Mouse (Mus musculus) T-cell, adult 2 months (primary cell): ENCODE measurements around the gene Spink2.
"Not testable (repeated sequence)": the region's sequence is repeated elsewhere in the genome, so short reads cannot be mapped to it uniquely, and the experiment has no call there.

Experiments used
- DNase-seq: peaks from one replicate; pipeline ENCODE4 v3.0.0; 2022; ENCODE audit warnings: low spot score

Gene Spink2

DNA sequence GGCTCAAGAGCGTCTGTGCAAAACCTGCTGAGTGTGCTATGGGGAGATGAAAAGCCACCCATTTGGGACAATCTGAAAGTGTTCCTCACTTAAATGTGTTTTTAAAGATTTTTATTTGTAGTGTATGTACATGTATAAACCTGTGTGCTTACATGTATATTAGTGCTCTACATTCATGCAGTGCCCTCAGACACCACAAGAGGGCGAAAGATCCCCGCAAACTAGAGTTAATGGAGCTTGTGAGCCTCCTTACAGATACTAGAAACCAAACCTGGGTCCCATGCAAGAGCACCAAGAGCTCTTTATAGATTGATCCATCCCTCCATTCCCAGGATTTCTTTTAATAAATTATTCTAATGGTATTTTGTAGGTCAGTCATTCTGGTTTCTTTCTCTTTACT is 17.3 kb downstream of the Spink2 start:
- DNase-seq: peak; percentile 68

DNA sequence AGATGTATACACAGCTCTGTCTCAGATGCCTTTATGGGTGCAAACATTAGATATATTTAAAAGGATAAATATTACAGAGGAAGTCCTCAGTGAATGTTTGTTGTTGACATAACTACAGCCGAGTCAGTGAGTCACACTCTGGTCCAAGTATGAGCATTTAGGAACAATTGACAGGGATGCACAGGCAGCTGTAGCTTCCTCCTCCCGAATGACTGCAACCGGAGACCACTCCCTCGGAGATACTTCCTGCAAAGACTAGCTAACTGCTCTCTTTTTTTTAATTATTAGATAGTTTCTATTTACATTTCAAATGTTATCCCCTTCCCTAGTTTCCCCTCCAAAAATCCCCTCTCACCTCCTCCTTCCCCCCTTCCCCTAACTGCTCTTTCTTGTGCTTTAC is 18.0 kb downstream of the Spink2 start:
- DNase-seq: no peak

DNA sequence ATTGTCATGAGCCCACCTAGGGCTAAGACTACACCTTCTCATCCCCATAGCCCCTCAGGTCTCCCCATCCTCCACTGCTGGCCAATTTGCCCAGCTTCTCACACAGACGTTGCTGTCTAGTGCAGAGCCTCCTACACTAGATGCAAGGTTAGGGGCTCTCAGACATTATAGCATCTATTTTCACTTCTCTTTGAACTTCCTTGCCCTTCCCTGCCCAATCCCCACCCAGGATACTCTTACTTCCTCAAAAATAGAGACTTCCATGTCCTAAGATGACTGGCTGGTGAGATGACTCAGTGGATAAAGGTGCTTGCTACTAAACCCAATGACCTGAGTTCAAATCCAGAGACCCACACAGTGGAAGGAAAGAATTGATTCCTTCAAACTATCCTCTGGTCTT is 19.6 kb downstream of the Spink2 start:
- no peak for DNase-seq

DNA sequence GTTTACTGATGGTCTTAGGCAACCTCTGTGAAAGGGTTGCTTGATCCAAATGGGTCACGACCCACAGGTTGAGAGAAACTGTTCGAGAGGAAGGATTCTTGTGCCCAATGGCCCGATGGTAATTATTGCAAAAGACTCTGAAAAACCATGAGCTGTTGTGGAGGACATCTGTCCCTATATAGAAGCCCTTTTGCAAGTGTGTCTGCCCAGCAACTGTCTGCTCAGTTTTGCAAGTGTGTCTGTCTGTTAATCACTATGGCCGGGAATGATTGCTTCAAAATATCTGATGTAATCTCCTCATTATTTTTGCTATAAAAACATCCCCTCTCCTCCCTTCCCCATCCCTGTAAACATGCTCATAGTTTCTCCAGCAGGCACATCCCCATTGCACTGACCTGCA is 20.2 kb downstream of the Spink2 start:
- no peak for DNase-seq

DNA sequence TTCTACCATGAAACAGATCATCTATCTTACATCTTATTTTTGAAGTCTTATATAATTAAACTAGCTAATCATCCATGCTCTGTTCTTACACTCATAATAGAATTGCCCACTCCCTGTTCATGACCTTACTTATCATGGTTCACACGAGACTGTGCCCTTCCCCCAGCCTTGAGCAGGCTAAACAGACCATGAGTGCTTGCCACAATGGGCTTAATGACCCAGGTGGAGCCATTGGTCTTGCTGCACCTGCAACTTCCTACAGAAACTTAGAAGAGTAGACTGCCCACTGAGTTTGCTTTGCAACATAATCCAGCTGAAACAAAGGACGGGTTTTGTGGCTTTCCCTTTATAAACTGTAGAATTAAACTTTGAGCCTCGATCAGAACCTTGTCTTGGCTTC is 22.5 kb downstream of the Spink2 start:
- no peak for DNase-seq

DNA sequence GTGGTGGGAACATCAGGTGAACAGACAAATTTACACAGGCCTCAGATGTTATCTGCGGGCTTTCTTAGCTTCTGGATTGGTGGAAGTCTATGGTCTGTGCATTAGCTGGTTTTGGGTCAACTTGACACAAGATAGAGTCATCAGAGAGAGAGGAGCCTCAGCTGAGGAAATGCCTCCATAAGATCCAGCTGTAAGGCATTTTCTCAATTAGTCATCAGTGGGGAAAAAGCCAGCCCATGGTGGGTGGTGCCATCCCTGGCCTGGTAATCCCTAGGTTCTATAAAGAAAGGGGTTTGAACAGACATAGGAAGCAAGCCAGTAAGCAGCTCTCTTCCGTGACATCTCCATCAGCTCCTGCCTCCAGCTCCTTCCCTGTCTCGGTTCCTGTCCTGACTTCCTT is 25.9 kb downstream of the Spink2 start:
- no peak for DNase-seq

DNA sequence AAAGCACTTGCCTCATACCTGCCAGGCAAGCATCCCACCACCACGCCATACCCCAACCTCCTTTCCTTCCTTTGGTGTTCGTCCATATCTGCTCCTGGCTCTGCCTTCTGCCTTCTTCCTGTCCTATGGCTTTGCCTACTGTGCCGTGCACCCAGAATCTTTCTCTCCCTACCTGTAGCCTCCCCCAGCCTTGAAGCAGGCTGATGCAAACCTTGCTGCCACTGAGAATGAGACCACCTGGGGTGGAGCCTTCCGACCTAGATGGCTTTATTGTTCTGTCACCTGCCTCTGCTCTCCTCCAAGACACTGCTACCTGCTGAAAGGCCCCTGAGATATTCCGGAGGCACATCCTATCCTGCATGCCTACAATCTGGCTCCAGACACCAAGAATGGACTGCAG is 27.4 kb downstream of the Spink2 start:
- not testable (repeated sequence) for DNase-seq

DNA sequence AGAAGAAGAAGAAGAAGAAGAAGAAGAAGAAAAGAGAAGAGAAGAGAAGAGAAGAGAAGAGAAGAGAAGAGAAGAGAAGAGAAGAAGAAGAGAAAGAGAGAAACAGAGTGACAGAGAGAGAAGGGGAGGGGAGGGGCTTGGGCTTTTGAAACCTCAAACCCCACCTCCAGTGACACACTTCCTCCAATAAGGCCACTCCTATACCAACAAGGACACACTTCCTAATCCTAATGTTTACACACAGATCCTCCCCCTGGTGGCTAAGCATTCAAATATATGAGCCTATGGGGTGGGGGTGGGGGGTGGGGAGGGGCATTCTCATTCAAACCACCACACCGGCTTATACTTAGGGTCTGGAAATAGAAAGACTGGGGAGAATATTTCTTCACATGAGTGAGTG is 27.9 kb downstream of the Spink2 start:
- DNase-seq: no peak

DNA sequence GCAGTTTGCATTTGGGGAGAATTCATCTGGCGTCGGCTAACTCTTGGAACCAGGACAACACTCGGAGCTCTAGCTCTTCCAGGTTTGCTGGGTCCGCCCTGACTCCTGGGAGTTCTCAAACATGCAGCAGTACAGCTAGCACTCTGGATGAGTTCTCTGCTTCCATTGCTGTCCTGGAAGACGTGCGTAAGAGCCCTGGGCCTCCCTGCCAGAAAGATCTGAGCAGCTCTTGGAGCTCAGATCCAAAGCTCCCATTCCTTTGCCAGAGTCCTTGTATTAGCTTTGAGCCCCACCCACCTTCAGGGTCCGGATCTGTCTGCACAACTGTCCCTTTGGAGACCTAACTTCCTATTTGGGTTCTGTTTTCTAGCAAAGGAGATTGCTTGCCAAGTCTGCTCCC is 29.8 kb downstream of the Spink2 start:
- no peak for DNase-seq

DNA sequence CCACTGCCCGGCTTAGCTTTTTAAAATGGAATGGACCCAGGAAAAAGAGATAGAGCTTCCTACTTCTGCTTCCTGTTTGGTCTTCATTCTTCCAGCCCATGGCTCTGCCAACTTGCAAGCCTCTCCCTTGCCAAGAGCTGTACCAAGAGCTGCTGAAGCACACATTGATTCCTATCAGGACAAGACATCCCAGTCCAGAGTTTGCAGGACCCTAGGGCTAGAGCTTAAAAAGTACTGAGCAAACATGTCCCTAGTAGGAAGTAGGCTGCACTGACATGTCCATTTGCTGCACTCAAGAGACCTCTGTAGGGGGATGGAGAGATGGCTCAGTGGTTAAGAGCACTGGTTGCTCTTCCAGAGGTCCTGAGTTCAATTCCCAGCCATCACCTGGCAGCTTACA is 32.3 kb downstream of the Spink2 start:
- DNase-seq: no peak

DNA sequence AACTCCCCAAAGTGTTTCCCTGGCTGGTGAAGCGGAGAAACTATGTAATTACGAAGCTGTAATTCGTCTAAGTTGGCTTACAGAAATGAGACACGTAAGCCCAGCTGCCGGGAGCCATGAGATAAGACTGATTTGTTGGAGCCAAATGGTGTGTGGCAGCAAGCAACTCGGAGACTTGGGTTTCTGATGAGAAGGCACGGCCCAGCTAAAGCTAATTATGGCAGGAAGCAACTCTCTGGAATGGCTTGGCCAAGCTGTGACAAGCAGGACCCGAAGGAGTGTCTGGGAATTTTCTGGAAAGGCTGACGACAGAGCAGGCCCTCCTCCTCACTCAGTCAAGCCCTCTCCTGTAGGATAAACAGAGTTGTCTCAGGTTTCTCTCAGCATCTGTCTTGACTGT is 33.3 kb downstream of the Spink2 start:
- no peak for DNase-seq

DNA sequence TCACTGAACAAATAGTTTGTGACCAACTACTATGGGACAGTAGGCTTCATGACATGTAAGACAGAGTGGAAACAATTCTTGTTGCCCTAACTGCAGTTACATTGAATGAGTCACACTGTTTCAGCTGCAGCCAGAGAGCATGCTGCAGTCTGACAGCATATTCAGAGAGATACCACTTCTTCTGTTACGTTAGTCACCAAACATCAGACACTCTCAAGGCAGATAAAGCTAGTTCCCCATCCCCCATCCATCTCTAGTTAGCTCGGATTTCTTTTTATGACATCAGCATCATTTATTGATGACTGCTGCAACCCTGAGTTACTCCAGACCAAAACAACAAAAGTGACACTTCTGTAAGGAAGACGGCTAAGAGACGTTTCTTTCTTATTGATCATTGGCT is 36.5 kb downstream of the Spink2 start:
- peak; percentile 72 for DNase-seq

DNA sequence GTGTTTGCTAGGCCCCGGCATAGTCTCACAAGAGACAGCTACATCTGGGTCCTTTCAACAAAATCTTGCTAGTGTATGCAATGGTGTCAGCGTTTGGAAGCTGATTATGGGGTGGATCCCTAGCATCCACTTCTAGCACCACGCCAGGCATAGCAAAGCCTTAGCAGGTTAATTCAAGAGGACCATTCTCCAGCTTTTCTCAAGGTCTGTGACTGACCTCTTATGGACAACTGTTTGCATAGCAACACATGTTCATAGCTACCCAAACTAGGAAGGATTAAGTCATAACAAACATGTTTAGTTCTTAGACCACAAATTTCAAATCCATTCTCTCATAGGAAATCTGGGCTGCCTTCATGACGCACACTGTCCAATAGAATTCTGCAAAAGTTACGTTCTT is 40.7 kb downstream of the Spink2 start:
- peak; percentile 54 for DNase-seq

DNA sequence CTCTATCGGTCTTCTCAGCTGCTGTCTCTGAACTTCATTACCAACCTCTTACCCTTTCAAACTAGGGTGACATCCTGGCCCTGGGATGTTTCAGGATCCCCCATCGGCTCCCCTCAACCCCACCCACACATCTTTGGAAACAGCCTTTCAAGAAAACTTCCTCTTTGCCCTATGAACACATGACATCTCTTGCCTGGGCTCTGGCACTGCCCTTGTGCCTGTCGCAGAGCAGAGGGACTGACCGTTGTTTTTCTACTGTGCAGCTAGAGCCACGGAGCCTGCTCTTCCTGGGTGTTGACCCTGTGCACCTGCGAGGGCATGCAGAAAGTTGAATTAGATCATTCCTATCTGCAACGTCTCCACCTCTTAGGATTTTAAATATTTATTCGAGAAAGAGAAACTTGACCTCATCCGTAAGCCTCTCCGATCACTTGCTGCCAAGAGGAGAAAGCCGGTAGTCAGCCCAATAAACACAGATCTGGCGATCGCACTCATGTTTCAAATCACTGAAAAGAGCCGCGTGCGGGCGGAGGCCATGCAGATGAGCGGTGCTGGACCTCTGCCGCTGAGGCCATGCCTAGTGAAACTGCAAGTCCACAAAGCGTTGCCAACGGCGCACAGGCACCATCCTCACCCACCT is 43.8 kb downstream of the Spink2 start:
- DNase-seq: no peak

DNA sequence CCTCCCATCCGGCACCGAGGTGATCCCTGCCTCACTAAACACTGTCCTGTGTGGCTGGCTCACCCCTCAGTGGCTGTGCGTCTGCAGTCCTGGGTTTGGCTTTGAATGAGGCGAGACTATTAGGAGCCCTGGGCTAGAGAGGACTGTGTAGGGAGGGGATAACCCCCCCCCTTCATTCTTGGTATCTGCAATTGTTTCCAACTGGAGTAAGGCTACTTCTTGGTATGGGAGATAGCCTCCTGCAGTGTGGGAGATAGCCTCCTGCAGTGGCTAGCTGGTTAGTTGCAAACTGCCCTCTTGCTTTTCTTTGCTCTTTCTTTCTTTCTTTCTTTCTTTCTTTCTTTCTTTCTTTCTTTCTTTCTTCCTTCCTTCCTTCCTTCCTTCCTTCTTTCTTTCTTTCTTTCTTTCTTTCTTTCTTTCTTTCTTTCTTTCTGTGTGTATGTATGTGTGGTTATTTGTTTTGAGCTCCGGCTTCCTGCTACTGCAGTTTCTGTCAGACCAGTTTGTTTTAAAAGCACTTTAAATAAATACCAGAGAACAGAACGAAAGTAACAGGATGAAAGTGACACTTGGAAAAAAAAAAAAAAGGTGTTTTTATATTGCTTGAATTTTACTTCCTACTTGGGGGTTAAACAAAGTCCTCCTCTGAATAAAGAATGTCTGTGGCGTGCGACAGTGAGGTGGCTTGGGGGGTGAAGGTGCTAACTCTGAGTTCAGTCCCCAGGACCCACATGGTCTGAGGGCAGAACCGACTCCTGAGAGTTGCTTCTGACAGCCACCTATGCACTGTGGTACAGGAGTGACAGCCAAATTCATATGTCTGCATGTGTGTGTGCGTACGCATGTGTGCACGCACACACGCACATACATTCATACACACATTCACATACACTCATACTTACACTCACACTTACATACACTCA is 45.3 kb downstream of the Spink2 start:
- peak; percentile 19 for DNase-seq

DNA sequence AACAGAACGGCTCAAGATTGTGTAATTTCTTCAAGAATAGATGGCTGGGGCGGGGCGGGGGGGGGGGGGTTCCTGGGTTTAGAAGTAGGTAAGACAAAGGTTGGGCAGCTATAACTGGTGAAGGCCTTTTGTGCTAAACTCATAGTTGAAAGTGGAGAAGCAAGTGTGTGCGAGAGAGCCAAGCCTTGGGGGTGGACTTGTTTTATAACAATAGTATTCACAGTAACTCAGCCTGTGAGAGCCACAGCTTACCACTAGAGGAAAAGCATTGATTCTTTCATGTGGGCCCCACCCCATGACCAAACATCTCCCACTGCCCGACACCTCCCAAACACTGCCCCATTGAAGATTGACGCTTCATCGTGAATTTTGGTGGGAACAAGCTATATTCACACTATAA is 47.7 kb downstream of the Spink2 start:
- no peak for DNase-seq

DNA sequence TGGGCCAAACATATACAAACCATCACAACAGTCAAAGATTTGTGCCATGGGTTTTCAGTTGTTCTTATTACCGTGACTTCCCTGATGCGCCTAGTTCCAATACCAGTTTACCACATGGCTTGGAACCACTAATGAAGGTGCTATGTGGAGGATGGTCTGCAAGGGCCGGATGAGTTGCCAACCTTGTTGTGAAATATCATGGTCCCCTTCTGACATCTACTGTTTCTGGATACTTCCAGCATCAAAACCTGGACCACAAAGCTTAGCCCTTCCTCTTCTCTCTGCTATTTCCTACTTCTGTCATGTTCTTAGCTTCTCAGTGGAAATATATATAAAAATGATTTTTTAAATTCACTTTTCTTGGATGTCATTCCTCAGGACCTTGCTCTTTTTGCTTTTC is 48.7 kb downstream of the Spink2 start:
- no peak for DNase-seq

DNA sequence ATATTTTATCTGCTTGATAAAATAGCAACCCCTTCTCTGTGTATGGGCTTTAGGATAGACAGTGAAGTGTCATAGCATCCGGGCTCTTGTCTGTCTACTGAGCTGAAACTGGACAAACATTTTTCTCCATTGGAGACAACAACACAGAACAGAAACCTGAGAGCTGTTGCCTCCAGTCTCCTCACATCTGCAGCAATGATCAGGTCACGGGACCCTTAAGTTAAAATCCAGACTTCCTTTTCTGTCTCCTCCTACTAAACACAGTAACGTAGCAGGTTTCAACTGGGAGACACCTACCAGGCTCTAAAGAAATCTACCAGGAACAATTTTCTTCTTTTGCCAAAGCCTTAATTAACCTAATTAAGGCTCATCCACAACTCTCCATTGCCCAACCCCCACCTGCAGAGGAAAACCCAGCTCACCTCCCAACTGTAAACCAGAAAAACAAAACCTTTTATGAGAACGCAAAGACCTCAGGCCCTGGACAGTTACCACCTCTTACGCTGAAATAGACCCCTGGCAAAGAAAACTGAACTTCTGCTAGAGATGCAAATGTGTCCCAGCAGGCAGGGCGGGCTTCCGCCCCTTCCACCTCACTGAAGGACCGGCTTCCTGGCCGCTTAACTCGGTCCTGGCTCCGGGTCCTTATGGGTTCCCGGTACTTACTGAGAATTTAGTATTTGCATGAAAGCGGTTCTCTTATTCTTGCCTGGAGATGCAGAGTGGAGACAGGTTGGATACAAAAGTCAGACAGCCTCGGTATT is 53.3 kb downstream of the Spink2 start:
- no peak for DNase-seq

DNA sequence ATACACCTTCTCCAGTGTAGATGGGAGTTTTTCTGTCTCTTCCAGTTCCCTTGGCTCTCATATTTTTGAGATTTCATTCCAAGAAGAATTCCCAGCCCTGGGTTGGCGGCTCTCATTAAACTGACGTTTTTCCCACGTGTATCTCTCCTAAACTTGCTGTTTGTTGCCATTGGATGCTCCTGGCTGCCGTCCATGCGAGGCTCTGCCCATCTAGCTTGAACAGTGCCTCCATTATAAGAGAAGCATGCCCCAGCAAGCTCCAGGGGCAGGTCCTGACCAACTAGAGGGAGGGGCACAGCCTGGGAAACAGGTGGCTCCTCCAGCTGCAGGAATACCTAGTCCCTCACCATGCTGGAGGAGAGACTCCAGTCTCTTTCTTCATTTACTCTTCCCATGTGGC is 54.3 kb downstream of the Spink2 start:
- DNase-seq: no peak

DNA sequence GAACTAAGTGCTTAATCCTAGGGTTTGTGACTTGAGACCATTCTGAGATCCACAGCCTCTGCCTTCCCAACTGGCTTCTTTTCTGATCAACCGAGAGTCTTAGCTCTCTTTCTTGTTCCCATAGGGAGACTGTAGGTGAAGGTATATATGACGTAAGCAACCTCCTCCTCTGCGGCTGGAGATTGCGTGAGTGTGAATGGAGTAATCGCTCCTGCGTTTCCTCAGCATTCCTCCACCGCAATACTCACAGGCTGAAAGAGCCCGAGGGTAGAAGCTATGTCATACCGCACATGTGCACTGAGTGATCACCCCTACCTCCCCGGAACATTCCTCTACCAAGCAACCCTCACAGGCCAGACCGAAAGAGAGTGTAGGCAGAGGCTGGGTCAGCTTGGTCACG is 55.7 kb downstream of the Spink2 start:
- no peak for DNase-seq
